Mouse (Mus musculus): ENCODE measurements around the gene Clec2g.

DNA sequence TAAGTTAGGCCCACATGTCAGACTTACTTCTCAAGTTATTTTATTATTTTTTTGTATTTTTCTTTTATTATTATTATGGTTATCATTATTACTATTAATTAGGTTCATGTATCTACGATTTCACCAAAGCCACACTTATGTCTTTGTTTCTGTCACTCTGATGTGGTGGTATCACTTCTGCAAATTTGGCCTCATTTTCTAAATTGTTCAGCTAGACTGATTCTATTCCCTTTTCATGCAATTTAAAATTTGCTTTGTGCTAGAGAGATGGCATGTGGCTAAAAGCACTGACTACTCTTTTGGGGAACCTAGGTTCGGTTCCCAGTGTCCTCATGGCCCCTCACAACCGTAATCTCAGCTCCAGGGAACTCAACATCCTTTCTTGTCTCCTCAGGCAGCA, 11.4 kb downstream of the Clec2g start:
- TF ChIP-seq CTCF (IDR thresholded peaks at IDR 0.05; ENCODE audit: low read depth, low read length) = no peak
- no peak for TF ChIP-seq POLR2A (IDR thresholded peaks at IDR 0.05; ENCODE audit: borderline replicate concordance, low read depth, low read length)

All from bone marrow macrophage, adult 2 months (primary cell).